Mouse (Mus musculus): ENCODE measurements around the gene Kcnh7. TPM values are rescaled to one million over a fixed set of nuclear protein-coding genes. Genes with fewer than 3 reads are reported as not detected.
"Not testable (repeated sequence)": the region's sequence is repeated elsewhere in the genome, so short reads cannot be mapped to it uniquely, and the experiment has no call there.

Gene Kcnh7
- polyA plus RNA-seq, 1 experiment from 2014 or later: 0.16 TPM

- 38% methylated on average over 1 of the region's 1 CpGs for WGBS
- Histone ChIP-seq H3K9ac (ENCODE audit: low read depth, low read length) (no peak overlapping the region), H3K27me3 (replicated peaks; ENCODE audit: control insufficient read depth, insufficient read depth, low read length) (no peaks in the 10 kb centered on the region), H3K9me3 (ENCODE audit: control insufficient read depth, low read length) (no peaks in the 10 kb centered on the region), H3K4me3 (ENCODE audit: low read depth, low read length) (no peak overlapping the region), H3K36me3 (ENCODE audit: control insufficient read depth, insufficient read depth, low read length) (no peaks in the 10 kb centered on the region), H3K27ac (ENCODE audit: low read depth, low read length) (no peak overlapping the region), H3K4me1 (replicated peaks; ENCODE audit: control insufficient read depth, insufficient read depth, low read length) (no peaks in the 10 kb centered on the region), H3K4me2 (no peak overlapping the region)
- no peak for ATAC-seq (replicated peaks; ENCODE audit: low FRiP score)
- no peak for DNase-seq (ENCODE audit: low spot score)
These were observed 465.7 kb downstream of the Kcnh7 start for GRCm38 (mm10) chr2:62718411-62718810.

- Histone ChIP-seq H3K4me1 (replicated peaks; ENCODE audit: control insufficient read depth, insufficient read depth, low read length) (no peaks in the 10 kb centered on the region), H3K9me3 (ENCODE audit: control insufficient read depth, low read length) (no peaks in the 10 kb centered on the region), H3K9ac (ENCODE audit: low read depth, low read length) (no peak overlapping the region), H3K27ac (ENCODE audit: low read depth, low read length) (no peak overlapping the region), H3K4me2 (no peak overlapping the region), H3K36me3 (ENCODE audit: control insufficient read depth, insufficient read depth, low read length) (no peaks in the 10 kb centered on the region), H3K4me3 (ENCODE audit: low read depth, low read length) (no peak overlapping the region), H3K27me3 (replicated peaks; ENCODE audit: control insufficient read depth, insufficient read depth, low read length) (no peaks in the 10 kb centered on the region)
- DNase-seq (ENCODE audit: low spot score) (no peak), ATAC-seq (replicated peaks; ENCODE audit: low FRiP score) (no peak)
- whole genome bisulfite sequencing: 79% methylated on average over 6 of the region's 6 CpGs
These were observed 466.8 kb downstream of the Kcnh7 start for GRCm38 (mm10) chr2:62717270-62717669.

DNA sequence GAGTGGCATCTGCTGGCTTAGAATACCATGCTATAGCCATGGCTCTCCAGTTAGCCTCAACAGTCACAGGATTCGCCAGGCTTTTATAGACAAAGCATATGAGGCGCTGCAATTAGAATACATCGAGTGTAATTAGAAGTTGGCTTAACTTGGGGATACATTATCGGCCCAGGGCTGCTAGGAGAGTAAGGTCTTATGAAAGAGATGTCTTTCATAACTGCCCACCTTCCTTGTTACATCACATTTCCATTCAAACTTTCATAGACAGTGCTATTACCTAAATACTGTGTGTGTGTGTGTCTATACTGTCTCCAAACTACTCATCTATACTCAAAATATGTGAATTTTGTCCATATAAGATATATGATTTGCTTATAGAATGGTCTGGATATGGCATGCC is 468.8 kb downstream of the Kcnh7 start:
- DNase-seq (ENCODE audit: low spot score) (no peak), ATAC-seq (replicated peaks; ENCODE audit: low FRiP score) (no peak)
- Histone ChIP-seq H3K4me3 (ENCODE audit: low read depth, low read length) (no peak overlapping the region), H3K9ac (ENCODE audit: low read depth, low read length) (no peak overlapping the region), H3K27me3 (replicated peaks; ENCODE audit: control insufficient read depth, insufficient read depth, low read length) (no peaks in the 10 kb centered on the region), H3K36me3 (ENCODE audit: control insufficient read depth, insufficient read depth, low read length) (no peaks in the 10 kb centered on the region), H3K4me2 (no peak overlapping the region), H3K4me1 (replicated peaks; ENCODE audit: control insufficient read depth, insufficient read depth, low read length) (no peaks in the 10 kb centered on the region), H3K9me3 (ENCODE audit: control insufficient read depth, low read length) (no peaks in the 10 kb centered on the region), H3K27ac (ENCODE audit: low read depth, low read length) (no peak overlapping the region)
- 75% methylated on average over 4 of the region's 4 CpGs for WGBS

- not testable (repeated sequence) for H3K4me1 ChIP-seq (replicated peaks; ENCODE audit: control insufficient read depth, insufficient read depth, low read length); H3K27ac ChIP-seq (ENCODE audit: low read depth, low read length); H3K9ac ChIP-seq (ENCODE audit: low read depth, low read length); DNase-seq (ENCODE audit: low spot score); H3K4me2 ChIP-seq; H3K4me3 ChIP-seq (ENCODE audit: low read depth, low read length); H3K27me3 ChIP-seq (replicated peaks; ENCODE audit: control insufficient read depth, insufficient read depth, low read length); ATAC-seq (replicated peaks; ENCODE audit: low FRiP score); H3K9me3 ChIP-seq (ENCODE audit: control insufficient read depth, low read length); H3K36me3 ChIP-seq (ENCODE audit: control insufficient read depth, insufficient read depth, low read length)
- 81% methylated on average over 4 of the region's 4 CpGs for WGBS
These were observed 469.7 kb downstream of the Kcnh7 start for GRCm38 (mm10) chr2:62714362-62714761.

DNA sequence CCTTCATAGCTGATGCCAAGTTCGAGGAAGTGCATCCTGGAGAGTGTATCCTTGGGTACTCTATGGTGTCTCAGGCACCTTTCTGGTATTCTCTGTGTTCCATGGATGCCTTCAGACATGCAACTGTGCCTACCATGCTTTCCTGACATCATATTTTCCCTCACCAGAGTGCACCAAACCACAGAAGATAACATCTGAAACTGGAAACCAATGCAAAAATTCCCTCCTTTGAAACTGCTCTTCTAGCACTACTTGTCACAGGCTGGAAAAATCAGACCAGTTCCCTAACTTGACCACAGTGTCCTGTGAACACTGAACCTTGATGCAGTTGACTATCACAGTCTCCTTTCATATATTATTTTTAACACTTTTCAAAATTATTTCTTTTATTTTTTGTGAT is 474.5 kb downstream of the Kcnh7 start:
- no peaks in the 10 kb centered on the region for H3K9me3 ChIP-seq (ENCODE audit: control insufficient read depth, low read length)

GRCm38 (mm10) chr2:62706313-62706712 is 477.8 kb downstream of the Kcnh7 start:
- Histone ChIP-seq H3K9ac (ENCODE audit: low read depth, low read length) (no peak overlapping the region), H3K27ac (ENCODE audit: low read depth, low read length) (no peak overlapping the region), H3K36me3 (ENCODE audit: control insufficient read depth, insufficient read depth, low read length) (no peaks in the 10 kb centered on the region), H3K4me1 (replicated peaks; ENCODE audit: control insufficient read depth, insufficient read depth, low read length) (no peaks in the 10 kb centered on the region), H3K9me3 (ENCODE audit: control insufficient read depth, low read length) (no peaks in the 10 kb centered on the region), H3K27me3 (replicated peaks; ENCODE audit: control insufficient read depth, insufficient read depth, low read length) (no peaks in the 10 kb centered on the region), H3K4me2 (no peak overlapping the region), H3K4me3 (ENCODE audit: low read depth, low read length) (no peak overlapping the region)
- ATAC-seq (replicated peaks; ENCODE audit: low FRiP score) (no peak), DNase-seq (ENCODE audit: low spot score) (no peak)
- WGBS: 78% methylated on average over 3 of the region's 3 CpGs

More for the DNA sequence above, 474.5 kb downstream of the Kcnh7 start:
- no peak for DNase-seq (ENCODE audit: low spot score)
- no peaks in the 10 kb centered on the region for H3K4me1 ChIP-seq (replicated peaks; ENCODE audit: control insufficient read depth, insufficient read depth, low read length)
- no peak overlapping the region for H3K9ac ChIP-seq (ENCODE audit: low read depth, low read length)
- no peak for ATAC-seq (replicated peaks; ENCODE audit: low FRiP score)
- H3K27ac ChIP-seq (ENCODE audit: low read depth, low read length): no peak overlapping the region
- no peak overlapping the region for H3K4me3 ChIP-seq (ENCODE audit: low read depth, low read length)
- no peaks in the 10 kb centered on the region for H3K36me3 ChIP-seq (ENCODE audit: control insufficient read depth, insufficient read depth, low read length)
- WGBS: 65% methylated on average over 1 of the region's 1 CpGs
- H3K27me3 ChIP-seq (replicated peaks; ENCODE audit: control insufficient read depth, insufficient read depth, low read length): no peaks in the 10 kb centered on the region
- no peak overlapping the region for H3K4me2 ChIP-seq

DNA sequence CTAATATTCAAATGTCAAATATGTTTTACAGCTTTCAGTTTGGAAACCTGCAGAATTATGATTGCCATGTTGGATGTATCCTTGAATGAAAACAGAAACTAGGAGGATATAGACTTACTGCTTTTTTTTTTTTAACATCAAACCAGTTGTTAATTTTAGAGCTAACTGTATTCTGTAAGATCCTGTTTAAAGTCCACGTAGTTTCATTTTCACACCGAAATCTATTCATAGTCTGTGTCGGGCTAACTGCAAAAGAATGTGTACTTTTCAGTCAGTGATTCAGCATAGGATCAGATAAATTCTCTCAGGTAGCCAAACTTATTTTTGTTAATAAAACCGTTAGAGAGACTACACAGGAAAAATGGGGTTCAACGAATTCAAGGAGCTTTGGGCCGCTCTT is 498.2 kb downstream of the Kcnh7 start:
- WGBS: 84% methylated on average over 6 of the region's 6 CpGs
- no peaks in the 10 kb centered on the region for H3K9me3 ChIP-seq (ENCODE audit: control insufficient read depth, low read length)
- H3K27me3 ChIP-seq (replicated peaks; ENCODE audit: control insufficient read depth, insufficient read depth, low read length): no peaks in the 10 kb centered on the region
- ATAC-seq (replicated peaks; ENCODE audit: low FRiP score): no peak
- H3K36me3 ChIP-seq (ENCODE audit: control insufficient read depth, insufficient read depth, low read length): no peaks in the 10 kb centered on the region
- H3K27ac ChIP-seq (ENCODE audit: low read depth, low read length): no peak overlapping the region
- H3K4me3 ChIP-seq (ENCODE audit: low read depth, low read length): no peak overlapping the region
- H3K4me2 ChIP-seq: no peak overlapping the region
- no peak for DNase-seq (ENCODE audit: low spot score)
- no peak overlapping the region for H3K9ac ChIP-seq (ENCODE audit: low read depth, low read length)
- H3K4me1 ChIP-seq (replicated peaks; ENCODE audit: control insufficient read depth, insufficient read depth, low read length): no peaks in the 10 kb centered on the region

DNA sequence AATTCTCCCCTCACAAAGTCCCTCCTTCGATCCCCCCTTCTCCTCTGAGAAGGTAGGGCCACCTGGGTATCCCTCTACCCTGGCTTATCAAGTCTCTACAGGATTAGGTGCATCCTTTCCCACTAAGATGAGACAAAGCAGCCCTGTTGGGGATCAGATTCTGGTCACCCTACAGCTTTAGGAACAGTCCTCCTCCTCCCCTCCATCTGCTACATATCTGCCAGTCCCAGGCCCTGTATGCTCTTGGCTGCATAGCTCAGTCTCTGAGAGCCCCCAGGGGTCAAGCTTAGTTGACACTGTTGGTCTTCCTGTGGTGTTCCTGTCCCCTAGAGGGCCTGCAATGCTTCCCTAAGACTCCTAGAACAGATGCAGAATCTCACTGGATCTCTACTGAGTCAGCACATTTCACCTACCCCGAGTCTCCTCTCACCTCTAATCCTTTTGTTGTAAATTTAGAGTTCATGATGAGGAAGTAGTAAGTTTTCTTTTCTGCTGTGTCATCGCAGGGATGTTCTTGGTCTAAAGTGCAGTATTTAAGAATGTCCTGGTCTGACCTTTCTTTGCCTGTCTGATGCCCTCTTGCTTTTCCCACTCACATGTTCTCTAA is 499.0 kb downstream of the Kcnh7 start:
- no peak overlapping the region for H3K4me2 ChIP-seq
- ATAC-seq (replicated peaks; ENCODE audit: low FRiP score): no peak
- 52% methylated on average over 3 of the region's 3 CpGs for WGBS
- H3K27ac ChIP-seq (ENCODE audit: low read depth, low read length): no peak overlapping the region
- no peaks in the 10 kb centered on the region for H3K9me3 ChIP-seq (ENCODE audit: control insufficient read depth, low read length)
- H3K27me3 ChIP-seq (replicated peaks; ENCODE audit: control insufficient read depth, insufficient read depth, low read length): no peaks in the 10 kb centered on the region
- no peak overlapping the region for H3K9ac ChIP-seq (ENCODE audit: low read depth, low read length)
- no peak for DNase-seq (ENCODE audit: low spot score)
- no peak overlapping the region for H3K4me3 ChIP-seq (ENCODE audit: low read depth, low read length)
- H3K36me3 ChIP-seq (ENCODE audit: control insufficient read depth, insufficient read depth, low read length): no peaks in the 10 kb centered on the region
- no peaks in the 10 kb centered on the region for H3K4me1 ChIP-seq (replicated peaks; ENCODE audit: control insufficient read depth, insufficient read depth, low read length)

GRCm38 (mm10) chr2:62681667-62682066 is 502.4 kb downstream of the Kcnh7 start:
- H3K4me2 ChIP-seq: no peak overlapping the region
- ATAC-seq (replicated peaks; ENCODE audit: low FRiP score) (no peak), DNase-seq (ENCODE audit: low spot score) (no peak)
- H3K4me3 ChIP-seq (ENCODE audit: low read depth, low read length): no peak overlapping the region
- H3K9me3 ChIP-seq (ENCODE audit: control insufficient read depth, low read length): no peaks in the 10 kb centered on the region
- H3K27ac ChIP-seq (ENCODE audit: low read depth, low read length): no peak overlapping the region
- H3K36me3 ChIP-seq (ENCODE audit: control insufficient read depth, insufficient read depth, low read length): no peaks in the 10 kb centered on the region
- no peak overlapping the region for H3K9ac ChIP-seq (ENCODE audit: low read depth, low read length)
- no peaks in the 10 kb centered on the region for H3K27me3 ChIP-seq (replicated peaks; ENCODE audit: control insufficient read depth, insufficient read depth, low read length)
- H3K4me1 ChIP-seq (replicated peaks; ENCODE audit: control insufficient read depth, insufficient read depth, low read length): no peaks in the 10 kb centered on the region
- 83% methylated on average over 8 of the region's 8 CpGs for WGBS

All from liver, embryonic 11.5 days (tissue).